Mouse (Mus musculus) gastrocnemius, adult 8-10 months (tissue): ENCODE data around the gene Crebrf. TPM values are rescaled to one million over a fixed set of nuclear protein-coding genes. Genes with fewer than 3 reads are reported as not detected.

Source experiments
- DNase-seq, 2 experiments: peaks; one replicate each; pipeline ENCODE4 v3.0.0; 2022; ENCODE audit warnings: low spot score in 2 of 2
- total RNA-seq, 4 experiments: library from RNA; stranded (reverse); gene quantifications; 2 replicates each; pipeline ENCODE4 v1.2.4; 2022

The Crebrf gene
- total RNA-seq, 4 experiments from 2014 or later = 40.9 to 48.0 (median 42.9) TPM

DNA sequence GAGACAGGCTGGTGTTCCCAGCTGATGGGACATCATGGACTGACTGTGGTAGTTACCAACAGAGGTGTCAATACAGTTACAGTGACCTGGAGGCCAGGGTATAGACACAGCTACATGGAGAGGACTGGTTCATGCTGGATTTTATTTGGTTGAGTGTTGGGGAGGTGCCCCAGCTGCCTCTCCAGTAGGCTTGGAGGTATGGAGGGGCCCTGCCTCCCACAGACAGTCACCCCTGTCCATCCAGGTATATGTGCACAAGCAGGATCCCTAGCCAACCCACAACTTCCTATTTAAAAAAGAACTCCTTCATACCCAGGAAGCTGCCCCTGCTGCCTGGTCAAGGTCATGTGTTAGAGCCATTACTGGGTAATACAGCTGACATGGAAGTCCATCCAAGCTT lies 102.3 kb downstream of the Crebrf start:
- no peak for DNase-seq

GRCm38 (mm10) chr17:26826131-26826530 lies 110.7 kb downstream of the Crebrf start:
- no peak for DNase-seq

Other genes with a start within 250 kb of the Crebrf start
- gene Ergic1, start 154.2 kb upstream of the Crebrf start, total RNA-seq = 10 to 100 TPM; 42.1 to 62.2 (median 50.9) TPM
- 10 to 100 TPM; 49.6 to 99.2 (median 59.4) TPM for gene Dusp1, start 153.5 kb upstream of the Crebrf start, total RNA-seq
- gene Atp6v0e, start 52.4 kb upstream of the Crebrf start, total RNA-seq = 10 to 100 TPM; 42.0 to 50.3 (median 45.8) TPM
- gene Bnip1, start 65.4 kb downstream of the Crebrf start, total RNA-seq = 10 to 100 TPM; 21.9 to 33.2 (median 30.4) TPM
- not detected for gene Nkx2-5, start 129.4 kb downstream of the Crebrf start, total RNA-seq
- gene Kifc5b, start 201.4 kb downstream of the Crebrf start, total RNA-seq = under 1 TPM; 0.22 to 0.83 (median 0.41) TPM
- 10 to 100 TPM in 2 of 4 experiments, 1 to 10 TPM in 2; 7.7 to 10.7 (median 9.9) TPM for gene Phf1, start 217.4 kb downstream of the Crebrf start, total RNA-seq
- gene Cuta, start 223.9 kb downstream of the Crebrf start, total RNA-seq = 100 to 1,000 TPM; 102 to 113 (median 108) TPM
- gene Syngap1, start 225.6 kb downstream of the Crebrf start, total RNA-seq = 1 to 10 TPM; 1.4 to 2.6 (median 1.9) TPM